Mouse (Mus musculus): ENCODE data around the gene Cacng5. TPM values are rescaled to one million over a fixed set of nuclear protein-coding genes. Genes with fewer than 3 reads are reported as not detected.

The Cacng5 gene
- polyA plus RNA-seq, 1 experiment = 0.04 TPM

GRCm38 (mm10) chr11:107867509-107867908 is 47.3 kb downstream of the Cacng5 start:
- Histone ChIP-seq H3K4me1 (replicated peaks; ENCODE audit: control insufficient read depth, insufficient read depth, low read length) (no peaks in the 10 kb centered on the region), H3K27ac (ENCODE audit: control insufficient read depth, insufficient read depth, low read length) (no peak overlapping the region), H3K36me3 (ENCODE audit: control insufficient read depth, insufficient read depth, low read length) (no peaks in the 10 kb centered on the region), H3K27me3 (ENCODE audit: control insufficient read depth, insufficient read depth, low read length) (no peaks in the 10 kb centered on the region), H3K4me3 (ENCODE audit: control insufficient read depth, insufficient read depth, low read length) (no peak overlapping the region)
- TF ChIP-seq CTCF (IDR thresholded peaks at IDR 0.05; ENCODE audit: borderline replicate concordance, control insufficient read depth, extremely low read depth, insufficient read depth, low read length, poor library complexity) (no peak), POLR2A (IDR thresholded peaks at IDR 0.05; ENCODE audit: control insufficient read depth, extremely low read depth, insufficient read depth, low read length, poor library complexity) (no peak)
- DNase-seq = no peak
- WGBS = 91% methylated on average over 8 of the region's 8 CpGs

GRCm38 (mm10) chr11:107865128-107865527 is 49.7 kb downstream of the Cacng5 start:
- no peaks in the 10 kb centered on the region for H3K4me1 ChIP-seq (replicated peaks; ENCODE audit: control insufficient read depth, insufficient read depth, low read length)
- TF ChIP-seq CTCF (IDR thresholded peaks at IDR 0.05; ENCODE audit: borderline replicate concordance, control insufficient read depth, extremely low read depth, insufficient read depth, low read length, poor library complexity) (peak; percentile 56; the same call in 1 of the 2 replicates), POLR2A (IDR thresholded peaks at IDR 0.05; ENCODE audit: control insufficient read depth, extremely low read depth, insufficient read depth, low read length, poor library complexity) (no peak)
- H3K27ac ChIP-seq (ENCODE audit: control insufficient read depth, insufficient read depth, low read length) = no peak overlapping the region
- no peaks in the 10 kb centered on the region for H3K27me3 ChIP-seq (ENCODE audit: control insufficient read depth, insufficient read depth, low read length)
- peak; percentile 71 for DNase-seq
- H3K4me3 ChIP-seq (ENCODE audit: control insufficient read depth, insufficient read depth, low read length) = no peak overlapping the region
- WGBS = 16% methylated on average over 7 of the region's 7 CpGs
- no peaks in the 10 kb centered on the region for H3K36me3 ChIP-seq (ENCODE audit: control insufficient read depth, insufficient read depth, low read length)

- no peaks in the 10 kb centered on the region for H3K27me3 ChIP-seq (ENCODE audit: control insufficient read depth, insufficient read depth, low read length)
- DNase-seq = peak; percentile 42
- 1% methylated on average over 4 of the region's 4 CpGs for WGBS
- no peak for TF ChIP-seq CTCF (IDR thresholded peaks at IDR 0.05; ENCODE audit: borderline replicate concordance, control insufficient read depth, extremely low read depth, insufficient read depth, low read length, poor library complexity)
- no peak for TF ChIP-seq POLR2A (IDR thresholded peaks at IDR 0.05; ENCODE audit: control insufficient read depth, extremely low read depth, insufficient read depth, low read length, poor library complexity)
- no peaks in the 10 kb centered on the region for H3K36me3 ChIP-seq (ENCODE audit: control insufficient read depth, insufficient read depth, low read length)
- no peak overlapping the region for H3K27ac ChIP-seq (ENCODE audit: control insufficient read depth, insufficient read depth, low read length)
- H3K4me1 ChIP-seq (replicated peaks; ENCODE audit: control insufficient read depth, insufficient read depth, low read length) = no peaks in the 10 kb centered on the region
- no peak overlapping the region for H3K4me3 ChIP-seq (ENCODE audit: control insufficient read depth, insufficient read depth, low read length)
Measured at GRCm38 (mm10) chr11:107864024-107864423, 50.8 kb downstream of the Cacng5 start.

- H3K4me3 ChIP-seq (ENCODE audit: control insufficient read depth, insufficient read depth, low read length) = no peak overlapping the region
- TF ChIP-seq POLR2A (IDR thresholded peaks at IDR 0.05; ENCODE audit: control insufficient read depth, extremely low read depth, insufficient read depth, low read length, poor library complexity) = no peak
- TF ChIP-seq CTCF (IDR thresholded peaks at IDR 0.05; ENCODE audit: borderline replicate concordance, control insufficient read depth, extremely low read depth, insufficient read depth, low read length, poor library complexity) = no peak
- no peaks in the 10 kb centered on the region for H3K4me1 ChIP-seq (replicated peaks; ENCODE audit: control insufficient read depth, insufficient read depth, low read length)
- no peak overlapping the region for H3K27ac ChIP-seq (ENCODE audit: control insufficient read depth, insufficient read depth, low read length)
- WGBS = 78% methylated on average over 5 of the region's 5 CpGs
- DNase-seq = no peak
- H3K36me3 ChIP-seq (ENCODE audit: control insufficient read depth, insufficient read depth, low read length) = no peaks in the 10 kb centered on the region
- no peaks in the 10 kb centered on the region for H3K27me3 ChIP-seq (ENCODE audit: control insufficient read depth, insufficient read depth, low read length)
Measured at GRCm38 (mm10) chr11:107861738-107862137, 53.1 kb downstream of the Cacng5 start.

- no peaks in the 10 kb centered on the region for H3K27me3 ChIP-seq (ENCODE audit: control insufficient read depth, insufficient read depth, low read length)
- no peak overlapping the region for H3K27ac ChIP-seq (ENCODE audit: control insufficient read depth, insufficient read depth, low read length)
- no peak for DNase-seq
Measured at GRCm38 (mm10) chr11:107859871-107860270, 55.0 kb downstream of the Cacng5 start.

GRCm38 (mm10) chr11:107859288-107859687 is 55.6 kb downstream of the Cacng5 start:
- Histone ChIP-seq H3K4me1 (replicated peaks; ENCODE audit: control insufficient read depth, insufficient read depth, low read length) (no peaks in the 10 kb centered on the region), H3K36me3 (ENCODE audit: control insufficient read depth, insufficient read depth, low read length) (no peaks in the 10 kb centered on the region), H3K27me3 (ENCODE audit: control insufficient read depth, insufficient read depth, low read length) (no peaks in the 10 kb centered on the region), H3K4me3 (ENCODE audit: control insufficient read depth, insufficient read depth, low read length) (no peak overlapping the region), H3K27ac (ENCODE audit: control insufficient read depth, insufficient read depth, low read length) (no peak overlapping the region)
- 19% methylated on average over 7 of the region's 7 CpGs for WGBS
- peak; percentile 30 for DNase-seq
- TF ChIP-seq POLR2A (IDR thresholded peaks at IDR 0.05; ENCODE audit: control insufficient read depth, extremely low read depth, insufficient read depth, low read length, poor library complexity) (no peak), CTCF (IDR thresholded peaks at IDR 0.05; ENCODE audit: borderline replicate concordance, control insufficient read depth, extremely low read depth, insufficient read depth, low read length, poor library complexity) (no peak)

More at GRCm38 (mm10) chr11:107859871-107860270, 55.0 kb downstream of the Cacng5 start:
- H3K36me3 ChIP-seq (ENCODE audit: control insufficient read depth, insufficient read depth, low read length) = no peaks in the 10 kb centered on the region
- no peaks in the 10 kb centered on the region for H3K4me1 ChIP-seq (replicated peaks; ENCODE audit: control insufficient read depth, insufficient read depth, low read length)
- H3K4me3 ChIP-seq (ENCODE audit: control insufficient read depth, insufficient read depth, low read length) = no peak overlapping the region
- no peak for TF ChIP-seq POLR2A (IDR thresholded peaks at IDR 0.05; ENCODE audit: control insufficient read depth, extremely low read depth, insufficient read depth, low read length, poor library complexity)
- no peak for TF ChIP-seq CTCF (IDR thresholded peaks at IDR 0.05; ENCODE audit: borderline replicate concordance, control insufficient read depth, extremely low read depth, insufficient read depth, low read length, poor library complexity)
- 97% methylated on average over 4 of the region's 4 CpGs for WGBS

- no peak overlapping the region for H3K27ac ChIP-seq (ENCODE audit: control insufficient read depth, insufficient read depth, low read length)
- no peaks in the 10 kb centered on the region for H3K27me3 ChIP-seq (ENCODE audit: control insufficient read depth, insufficient read depth, low read length)
- DNase-seq = peak; percentile 49
- H3K36me3 ChIP-seq (ENCODE audit: control insufficient read depth, insufficient read depth, low read length) = no peaks in the 10 kb centered on the region
- 51% methylated on average over 1 of the region's 1 CpGs for whole genome bisulfite sequencing
- no peaks in the 10 kb centered on the region for H3K4me1 ChIP-seq (replicated peaks; ENCODE audit: control insufficient read depth, insufficient read depth, low read length)
- no peak overlapping the region for H3K4me3 ChIP-seq (ENCODE audit: control insufficient read depth, insufficient read depth, low read length)
- TF ChIP-seq CTCF (IDR thresholded peaks at IDR 0.05; ENCODE audit: borderline replicate concordance, control insufficient read depth, extremely low read depth, insufficient read depth, low read length, poor library complexity) (no peak), POLR2A (IDR thresholded peaks at IDR 0.05; ENCODE audit: control insufficient read depth, extremely low read depth, insufficient read depth, low read length, poor library complexity) (no peak)
Measured at GRCm38 (mm10) chr11:107853088-107853487, 61.8 kb downstream of the Cacng5 start.

Data from thymus, adult 2 months (tissue).